Mouse (Mus musculus): Measurements from ENCODE around the gene Myo9b.
A peak's percentile ranks its signal among the peaks of the same experiment; 100 is the strongest.
"Not testable (repeated sequence)": the region's sequence is repeated elsewhere in the genome, so short reads cannot be mapped to it uniquely, and the experiment has no call there.

Gene Myo9b

GRCm38 (mm10) chr8:71272286-71273150, at the start of gene Myo9b, which contains the start of gene Haus8:
Gene Myo9b (plus strand): TSS chr8:71272714.
Gene Haus8 (minus strand): TSS chr8:71272934.
- peak; percentile 97 to 98 for DNase-seq (ENCODE audit: low spot score in 2 of 2)

- DNase-seq (ENCODE audit: low spot score in 2 of 2), result peak in 1 of 2 experiments; percentile 14
Measured at GRCm38 (mm10) chr8:71224560-71224959, 48.0 kb upstream of the Myo9b start.

- DNase-seq (ENCODE audit: low spot score in 2 of 2), result no peak
Measured at GRCm38 (mm10) chr8:71242757-71243156, 29.8 kb upstream of the Myo9b start.

- DNase-seq (ENCODE audit: low spot score in 2 of 2), result no peak
Measured at GRCm38 (mm10) chr8:71248203-71248602, 24.3 kb upstream of the Myo9b start.

DNA sequence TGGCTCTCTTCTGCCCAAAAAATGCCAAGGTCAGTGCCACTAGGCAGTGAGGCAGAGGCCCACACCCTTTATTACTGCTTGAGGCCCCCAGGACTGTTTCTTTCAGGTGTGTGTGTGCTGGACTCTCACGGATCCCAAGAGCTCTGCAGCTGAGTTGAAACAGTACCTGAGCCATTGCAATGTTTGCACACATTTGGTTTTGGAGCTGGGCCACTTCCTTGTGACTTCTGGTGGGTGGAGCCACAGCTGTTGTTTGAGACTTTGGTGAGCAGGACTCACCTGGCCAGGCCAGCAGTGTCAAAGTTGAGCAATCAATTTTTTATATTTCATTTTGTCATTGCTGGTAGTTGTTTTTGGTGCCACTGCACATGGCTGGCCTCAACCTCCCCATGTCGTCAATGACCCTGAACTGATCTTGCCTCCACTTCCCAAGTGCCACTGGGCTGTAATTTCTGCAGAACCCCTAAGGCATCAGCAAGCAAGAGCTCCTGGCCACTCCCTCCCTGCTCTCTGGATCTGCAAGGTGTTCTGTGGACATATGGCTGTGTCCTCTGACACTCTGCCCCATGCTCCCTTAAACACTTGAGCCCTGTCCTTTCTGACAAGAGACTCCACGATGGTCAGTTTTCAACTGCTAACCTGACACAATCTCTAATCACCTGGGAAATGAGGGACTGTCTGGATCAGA, 15.8 kb upstream of the Myo9b start:
- DNase-seq (ENCODE audit: low spot score in 2 of 2), result no peak

GRCm38 (mm10) chr8:71261234-71261633, 11.3 kb upstream of the Myo9b start:
- DNase-seq (ENCODE audit: low spot score in 2 of 2), result peak in 1 of 2 experiments; percentile 17

DNA sequence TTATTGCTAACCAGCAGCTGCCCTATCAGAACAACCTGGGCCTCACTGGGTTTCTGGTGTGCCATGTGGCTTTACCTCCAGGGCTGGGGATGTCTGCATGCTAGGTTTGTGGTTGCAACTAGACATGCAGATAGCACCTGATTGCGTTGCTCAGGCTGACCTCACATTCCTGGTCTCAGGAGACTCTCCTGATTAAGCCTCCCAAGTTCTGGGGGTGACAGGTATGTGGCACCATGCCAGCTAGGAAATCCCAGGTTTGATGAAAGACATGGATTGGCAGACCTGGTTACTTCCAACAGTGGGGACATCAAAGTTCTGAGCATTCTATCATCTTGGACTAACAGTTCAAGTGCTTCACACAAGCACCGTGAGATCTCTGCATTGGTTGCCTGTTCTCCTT, 4.8 kb upstream of the Myo9b start:
- DNase-seq (ENCODE audit: low spot score in 2 of 2), result no peak

- DNase-seq (ENCODE audit: low spot score in 2 of 2), result not testable (repeated sequence)
Measured at GRCm38 (mm10) chr8:71268286-71268685, 4.2 kb upstream of the Myo9b start.

DNA sequence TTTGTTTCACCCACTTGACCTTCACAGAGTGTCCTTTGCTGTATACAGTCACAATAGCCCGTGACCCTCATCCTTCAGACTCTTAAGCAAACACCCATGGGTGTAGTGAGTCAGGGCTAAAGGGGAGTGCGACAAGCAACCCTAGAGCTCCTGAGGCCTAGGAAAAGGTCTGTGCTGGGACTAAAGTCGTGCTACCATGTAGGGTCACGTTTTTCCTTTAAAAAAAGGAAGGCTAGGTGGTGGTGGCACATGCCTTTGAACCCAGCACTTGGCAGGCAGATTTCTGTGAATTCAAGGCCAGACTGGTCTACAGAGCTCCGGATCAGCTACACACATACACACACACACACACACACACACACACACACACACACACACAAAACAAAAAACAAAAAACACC, 884 bp upstream of the Myo9b start:
- no peak for DNase-seq (ENCODE audit: low spot score in 2 of 2)

DNA sequence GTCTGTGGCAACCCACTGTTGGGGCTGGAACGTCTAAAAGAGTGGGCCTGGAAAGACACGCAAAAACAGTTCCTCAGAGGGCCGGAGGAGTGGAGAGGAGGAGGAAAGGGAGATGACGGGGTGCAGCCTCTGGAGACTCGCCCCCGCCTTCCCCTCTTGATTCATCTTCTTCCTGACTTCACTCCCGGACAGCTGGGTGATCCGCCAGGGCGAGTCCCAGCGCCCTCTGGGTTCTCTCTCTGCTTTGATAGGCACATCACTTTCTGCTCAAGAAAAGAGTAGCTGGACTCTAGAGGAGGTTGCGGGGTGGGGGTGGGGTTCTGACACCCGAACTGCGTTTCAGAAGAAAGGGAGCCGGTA, 617 bp downstream of the Myo9b start:
- DNase-seq (ENCODE audit: low spot score in 2 of 2), result peak; percentile 49 to 56

DNA sequence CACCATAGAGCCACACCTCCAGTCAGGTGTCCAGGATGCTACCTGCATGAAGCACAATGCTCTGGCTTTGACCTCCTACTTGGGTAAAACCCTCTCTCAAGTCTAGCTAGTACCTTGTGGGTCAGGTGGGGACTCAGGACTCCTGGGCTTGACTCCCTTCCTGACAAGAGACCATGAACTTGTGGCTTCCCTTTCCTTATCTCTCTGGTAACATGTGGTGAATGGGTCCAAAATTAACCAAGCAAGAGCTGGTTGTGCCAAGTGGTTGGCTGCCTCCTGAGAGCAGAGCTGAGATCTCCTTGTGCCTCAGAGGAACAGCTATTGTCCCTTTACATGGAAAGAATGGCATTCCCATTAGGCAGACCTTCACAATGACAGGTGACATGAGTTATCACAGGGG, 2.0 kb downstream of the Myo9b start:
- DNase-seq (ENCODE audit: low spot score in 2 of 2), result no peak

GRCm38 (mm10) chr8:71276166-71276565, 3.7 kb downstream of the Myo9b start:
- no peak for DNase-seq (ENCODE audit: low spot score in 2 of 2)

DNA sequence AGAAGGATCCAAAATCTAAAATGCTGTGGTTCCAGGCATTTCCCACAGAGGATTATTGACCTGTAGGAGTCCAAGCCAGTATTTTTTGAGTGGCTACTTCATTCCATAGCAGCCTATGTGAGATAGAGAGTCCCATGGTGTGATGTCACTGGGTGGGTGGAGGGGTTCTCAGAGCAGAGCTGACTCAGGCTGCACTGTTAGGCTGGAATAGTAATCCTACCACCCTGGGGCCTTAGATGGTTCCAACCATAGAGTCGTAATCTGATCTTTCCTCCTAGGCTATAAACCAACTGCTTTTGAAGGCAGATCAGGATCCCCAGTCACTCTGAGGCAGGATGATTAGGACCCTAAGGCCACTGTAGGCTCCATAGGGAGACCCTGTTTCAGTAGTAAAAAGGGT, 6.9 kb downstream of the Myo9b start:
- DNase-seq (ENCODE audit: low spot score in 2 of 2), result not testable (repeated sequence)

- DNase-seq (ENCODE audit: low spot score in 2 of 2), result not testable (repeated sequence)
Measured at GRCm38 (mm10) chr8:71281731-71282130, 9.2 kb downstream of the Myo9b start.

DNA sequence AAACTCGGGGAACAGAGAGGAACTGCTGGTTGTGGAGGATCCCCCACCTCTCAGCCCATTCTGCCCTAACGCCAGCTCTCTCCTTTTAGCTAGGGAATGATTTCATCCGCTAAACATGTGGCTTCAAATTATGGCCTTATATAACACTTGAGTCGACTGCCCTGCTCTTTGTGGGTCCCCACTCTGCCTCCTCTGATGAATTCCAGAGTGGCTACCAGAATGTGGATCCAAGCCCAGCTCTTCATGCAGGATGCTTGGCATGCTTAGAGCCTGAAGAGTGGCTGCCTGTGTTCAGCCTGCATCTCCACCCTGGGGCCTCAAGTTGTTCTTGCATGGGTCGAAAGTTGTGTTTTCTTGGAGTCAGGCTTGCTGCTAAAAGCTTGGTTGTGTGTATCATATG, 10.1 kb downstream of the Myo9b start:
- DNase-seq (ENCODE audit: low spot score in 2 of 2), result no peak

DNA sequence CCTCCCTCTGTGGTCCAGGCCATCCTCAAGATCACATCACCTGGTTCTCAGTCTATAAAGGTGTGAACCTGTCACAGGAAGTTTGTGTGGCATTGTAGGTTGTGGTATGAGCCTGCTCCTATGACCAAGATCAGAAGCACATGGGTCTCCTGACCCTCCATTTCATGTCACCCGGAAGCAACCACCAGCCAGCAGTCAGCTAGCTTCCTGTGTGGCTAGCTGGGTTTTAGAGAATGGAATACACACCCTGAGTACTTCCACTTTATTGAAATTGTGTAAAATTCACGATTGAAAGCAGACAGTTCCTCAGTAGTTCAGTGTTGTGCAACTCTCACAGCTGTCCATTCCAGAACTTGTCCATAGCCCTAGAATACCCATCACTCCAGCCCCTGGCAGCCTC, 13.7 kb downstream of the Myo9b start:
- DNase-seq (ENCODE audit: low spot score in 2 of 2), result not testable (repeated sequence)

DNA sequence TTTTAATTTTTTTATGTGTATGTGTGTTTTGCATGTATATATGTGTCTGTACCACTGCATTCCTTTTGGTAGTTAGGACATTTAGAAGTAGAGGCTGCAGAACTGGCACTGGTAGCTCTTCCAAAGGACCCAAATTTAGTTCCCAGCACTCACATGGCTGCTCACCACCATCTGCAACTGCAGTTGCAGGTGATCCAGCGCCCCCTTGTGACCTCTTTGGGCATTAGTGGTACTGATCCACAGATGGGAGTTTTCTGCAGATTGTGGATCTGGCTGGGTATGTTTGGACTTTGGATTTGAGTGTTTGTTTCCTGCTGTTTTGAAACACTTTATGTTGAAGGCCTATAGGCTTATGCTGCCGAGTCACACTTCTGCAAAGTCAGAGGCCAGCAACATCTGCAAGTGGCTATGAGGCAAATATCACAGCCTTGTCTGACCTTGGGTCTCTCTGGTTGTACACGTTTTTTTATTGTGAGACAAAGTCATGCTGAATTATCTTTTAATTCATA, 16.0 kb downstream of the Myo9b start:
- DNase-seq (ENCODE audit: low spot score in 2 of 2), result no peak

DNA sequence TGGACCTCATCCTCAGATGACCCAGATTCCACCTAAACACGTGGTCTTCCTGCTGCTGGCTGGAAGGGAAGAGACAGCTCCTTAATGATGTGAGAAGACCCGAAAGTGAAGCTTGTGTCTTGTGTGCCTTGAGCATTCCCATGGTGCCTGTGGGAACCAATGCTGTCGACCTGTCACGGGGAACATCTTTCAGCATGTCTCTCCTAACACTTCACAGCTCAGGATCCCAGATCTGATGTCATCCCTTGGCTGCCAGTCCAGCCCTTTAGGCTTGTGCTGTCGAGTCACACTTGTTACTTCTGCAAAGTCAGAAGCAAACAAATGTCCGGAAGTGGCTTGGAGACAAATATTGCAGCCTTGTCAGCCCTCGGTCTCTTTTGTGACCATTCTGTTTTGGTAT, 16.6 kb downstream of the Myo9b start:
- no peak for DNase-seq (ENCODE audit: low spot score in 2 of 2)

DNA sequence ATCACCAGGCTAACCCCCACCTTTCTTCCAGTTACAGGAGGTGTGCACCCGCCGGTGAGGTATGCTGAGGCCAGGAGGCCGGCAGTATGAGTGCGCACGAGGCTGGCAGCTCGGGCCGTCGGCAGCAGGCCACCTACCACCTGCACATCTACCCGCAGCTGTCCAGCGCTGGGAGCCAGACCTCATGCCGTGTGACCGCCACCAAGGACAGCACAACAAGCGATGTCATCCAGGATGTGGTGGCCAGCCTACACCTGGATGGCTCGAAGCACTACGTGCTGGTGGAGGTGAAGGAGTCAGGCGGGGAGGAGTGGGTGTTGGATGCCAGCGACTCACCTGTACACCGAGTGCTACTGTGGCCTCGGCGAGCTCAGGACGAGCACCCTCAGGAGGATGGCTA, 17.7 kb downstream of the Myo9b start:
- no peak for DNase-seq (ENCODE audit: low spot score in 2 of 2)

DNA sequence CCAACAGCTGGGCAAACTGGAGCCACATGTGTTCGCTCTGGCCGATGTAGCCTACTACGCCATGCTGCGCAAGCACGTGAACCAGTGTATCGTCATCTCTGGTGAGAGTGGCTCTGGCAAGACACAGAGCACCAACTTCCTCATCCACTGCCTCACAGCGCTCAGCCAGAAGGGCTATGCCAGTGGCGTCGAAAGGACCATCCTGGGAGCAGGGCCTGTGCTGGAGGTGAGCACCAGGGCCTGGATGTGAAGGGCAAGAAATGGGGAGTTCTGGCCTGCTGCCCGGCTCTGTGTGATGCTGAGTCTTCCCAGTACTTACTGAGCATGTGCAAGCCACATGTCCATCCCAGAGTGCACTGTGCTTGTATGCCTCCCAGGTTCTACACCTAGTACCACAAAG, 18.4 kb downstream of the Myo9b start:
- DNase-seq (ENCODE audit: low spot score in 2 of 2), result no peak

- DNase-seq (ENCODE audit: low spot score in 2 of 2), result no peak
Measured at GRCm38 (mm10) chr8:71291351-71291750, 18.8 kb downstream of the Myo9b start.

DNA sequence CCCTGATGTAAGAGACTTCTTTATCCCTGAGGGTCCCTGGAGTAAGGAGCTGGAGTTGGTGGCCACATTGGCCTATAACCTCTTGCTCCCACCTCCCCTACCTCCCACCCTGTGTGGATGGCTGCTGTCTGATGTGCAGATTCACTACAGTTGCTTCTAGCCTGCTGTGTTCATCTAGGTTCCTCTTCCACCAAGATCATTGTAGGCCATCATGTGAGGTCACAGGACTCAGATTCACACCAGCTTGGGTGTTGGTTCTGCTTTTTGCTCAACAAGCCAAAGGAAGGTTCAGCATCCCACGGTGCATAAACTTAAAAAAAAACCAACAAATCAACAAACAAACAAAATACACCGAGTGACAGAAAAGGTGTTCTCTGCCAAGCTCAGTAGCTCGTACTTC, 21.4 kb downstream of the Myo9b start:
- DNase-seq (ENCODE audit: low spot score in 2 of 2), result not testable (repeated sequence)

DNA sequence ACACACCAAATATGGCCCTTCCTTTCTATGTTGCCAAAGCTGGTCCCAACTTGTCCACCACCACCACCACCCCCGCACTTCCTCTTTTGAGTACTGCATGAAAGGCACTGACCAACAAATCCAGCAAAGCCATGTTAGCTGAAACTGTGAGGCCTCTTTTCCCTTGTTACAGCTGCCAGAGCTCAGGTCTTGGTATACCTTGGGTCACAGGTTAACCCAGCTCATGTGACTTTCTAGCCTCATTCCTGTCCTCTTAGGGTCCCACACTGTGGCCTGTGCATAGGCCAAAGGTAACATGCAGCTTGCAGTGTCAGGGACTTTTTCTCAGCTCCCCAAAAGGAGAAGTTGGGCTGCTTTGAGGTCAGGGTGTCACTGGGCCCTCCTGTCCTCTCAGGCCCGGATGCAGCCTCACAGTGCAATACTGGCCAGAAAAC, 23.7 kb downstream of the Myo9b start:
- no peak for DNase-seq (ENCODE audit: low spot score in 2 of 2)

All from thymus, postnatal 10 days (tissue).